24 mouse cellular contexts compared by ENCODE assay signal in the genomic region with DNA sequence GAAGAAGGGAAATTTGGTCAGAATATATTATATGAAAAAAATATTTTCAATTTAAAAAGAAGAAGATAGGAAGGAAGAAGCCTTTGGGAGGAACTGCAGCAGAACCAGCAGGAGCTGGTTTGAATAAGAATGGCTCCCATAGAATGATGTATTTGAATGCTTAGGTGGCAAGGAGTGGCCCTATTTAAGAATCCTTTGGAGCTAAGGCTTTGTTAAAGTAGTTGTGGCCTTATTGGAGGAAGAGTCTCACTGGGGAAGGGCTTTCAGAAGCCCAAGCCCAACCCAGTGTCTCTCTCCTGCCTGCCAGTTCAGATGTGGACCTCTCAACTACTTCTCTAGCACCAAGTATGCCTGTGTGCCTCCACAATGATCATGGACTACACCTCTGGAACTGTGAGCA. TPM values are rescaled to one million over a fixed set of nuclear protein-coding genes. Genes with fewer than 3 reads are reported as not detected.
A peak's percentile ranks its signal among the peaks of the same experiment; 100 is the strongest.
DNase-seq lines count a peak whose midpoint lies in the region; ATAC-seq and TF ChIP-seq lines count a peak whose summit lies in the region.
"Had no signal": no experiment of that assay in that cellular context is flagged by ENCODE, and none has a peak within 500 bp of the region (broad histone marks: within the 10 kb centered on the region; RNA-seq: fewer than 3 reads in every experiment).

No protein-coding gene starts in this region.

- H3K27ac ChIP-seq in layer of hippocampus, adult 2 months = peak overlapping the region; percentile 36; the same call in 1 of the 2 replicates
- H3K27ac ChIP-seq in cerebellum, adult 2 months (ENCODE audit: insufficient read depth, low read length) = no peak overlapping the region
- H3K27ac ChIP-seq in hindbrain, postnatal 0 days = no peak overlapping the region
- H3K27ac ChIP-seq: embryonic facial prominence, embryonic 10.5 days; embryonic facial prominence, embryonic 12.5 days; forebrain, embryonic 13.5 days; forebrain, embryonic 15.5 days had no signal

- no peak overlapping the region for H3K4me2 ChIP-seq in hindbrain, postnatal 0 days (ENCODE audit: low read depth, low read length)
- H3K4me2 ChIP-seq: embryonic facial prominence, embryonic 12.5 days; forebrain, embryonic 13.5 days; forebrain, embryonic 15.5 days had no signal

- no peak for ATAC-seq in hindbrain, postnatal 0 days
- ATAC-seq: forebrain, embryonic 13.5 days; forebrain, embryonic 15.5 days; forebrain, postnatal 0 days had no signal

- no peak overlapping the region for H3K9ac ChIP-seq in hindbrain, postnatal 0 days (replicated peaks; ENCODE audit: low read length)
- H3K9ac ChIP-seq: embryonic facial prominence, embryonic 12.5 days; forebrain, embryonic 13.5 days; forebrain, embryonic 15.5 days; forebrain, postnatal 0 days had no signal

- H3K9me3 ChIP-seq in hindbrain, postnatal 0 days (ENCODE audit: low read length) = no peaks in the 10 kb centered on the region
- H3K9me3 ChIP-seq: embryonic facial prominence, embryonic 10.5 days; embryonic facial prominence, embryonic 12.5 days had no signal

- no peaks in the 10 kb centered on the region for H3K27me3 ChIP-seq in cerebellum, adult 2 months (ENCODE audit: control insufficient read depth, insufficient read depth, low read length)
- H3K27me3 ChIP-seq in hindbrain, postnatal 0 days (ENCODE audit: insufficient read depth, low read length) = no peaks in the 10 kb centered on the region
- H3K27me3 ChIP-seq: embryonic facial prominence, embryonic 12.5 days; forebrain, embryonic 13.5 days; forebrain, embryonic 15.5 days had no signal

- TF ChIP-seq CTCF in layer of hippocampus, adult 2 months (conservative IDR thresholded peaks at IDR 0.05) = no peak
- no peak for TF ChIP-seq CTCF in cerebellum, adult 2 months (IDR thresholded peaks at IDR 0.05; ENCODE audit: borderline replicate concordance, insufficient read depth, low read depth, low read length)
- no peak for TF ChIP-seq CTCF in hindbrain, postnatal 0 days (IDR thresholded peaks at IDR 0.05; ENCODE audit: low read depth)

- no peak for TF ChIP-seq POLR2A in cerebellum, adult 2 months (IDR thresholded peaks at IDR 0.05; ENCODE audit: borderline replicate concordance, insufficient read depth, low read length)

- peaks cover 12% of the 10 kb centered on the region; the same call in 1 of the 2 replicates for H3K36me3 ChIP-seq in hindbrain, postnatal 0 days (ENCODE audit: insufficient read depth, low read length)

- DNase-seq in layer of hippocampus, adult 2 months (ENCODE audit: low spot score in 2 of 2) = no peak
- no peak for DNase-seq in layer of hippocampus, adult 9-11 months
- DNase-seq in ES-CJ7 (ENCODE audit: low read depth, low spot score) = peak; percentile 82
- peak; percentile 78 for DNase-seq in ZHBTc4 (ENCODE audit: low read depth, low spot score)
- no peak for DNase-seq in cerebellum, adult 2 months
- no peak for DNase-seq in hindbrain, postnatal 0 days (ENCODE audit: low spot score)
- DNase-seq: adrenal gland, adult 2 months; adrenal gland, postnatal 10 days; adrenal gland, postnatal 25 days; cerebellum, adult 11 months; cerebellum, adult 18-20 months; cerebellum, adult 9-10 months; cerebellum, postnatal 10 days; cerebellum, postnatal 25 days; forebrain, postnatal 0 days had no signal

- H3K4me1 ChIP-seq in cerebellum, adult 2 months (ENCODE audit: control insufficient read depth, insufficient read depth, low read length) = no peaks in the 10 kb centered on the region
- H3K4me1 ChIP-seq in hindbrain, postnatal 0 days (ENCODE audit: insufficient read depth, low read length) = peaks cover 4% of the 10 kb centered on the region; the same call in 1 of the 2 replicates

- H3K4me3 ChIP-seq in layer of hippocampus, adult 2 months = no peak overlapping the region
- H3K4me3 ChIP-seq in cerebellum, adult 2 months (replicated peaks; ENCODE audit: insufficient read depth, low read depth, low read length) = no peak overlapping the region
- H3K4me3 ChIP-seq in hindbrain, postnatal 0 days (ENCODE audit: low read length) = no peak overlapping the region
- H3K4me3 ChIP-seq: embryonic facial prominence, embryonic 10.5 days; embryonic facial prominence, embryonic 12.5 days; forebrain, embryonic 13.5 days; forebrain, embryonic 15.5 days had no signal

RNA-seq across cellular contexts. Expression of a gene that starts 56.9 kb away (rescaled TPM):
- total RNA-seq in layer of hippocampus, adult 2 months (2021) = not detected
- polyA plus RNA-seq in cerebellum, adult 2 months (2012; rRNA removed) = not detected in 2 replicates
- total RNA-seq in hindbrain, postnatal 0 days (2014; rRNA removed) = not detected in 2 replicates
- 0.31 TPM in 1 of 2 replicates, not detected in the other for polyA plus RNA-seq in hindbrain, postnatal 0 days (2015; fragmentation: Nextera tagmentation; extraction: Ambion mirVana)
- total RNA-seq: adrenal gland, postnatal 10 days; adrenal gland, postnatal 25 days; adrenal gland, postnatal 4 days; forebrain, postnatal 0 days had no signal
- polyA plus RNA-seq: brain, embryonic 14.5 days; cortical plate, adult 2 months; embryonic facial prominence, embryonic 10.5 days; embryonic facial prominence, embryonic 12.5 days; embryonic facial prominence, embryonic 14.5 days; forebrain, embryonic 11.5 days; forebrain, embryonic 13.5 days; forebrain, embryonic 15.5 days had no signal

Comparison
In these comparisons a context has a peak if more than half of its experiments do, and no peak if none do; other contexts are left out.
1. DNase-seq: peak in ES-CJ7 (single experiment) and ZHBTc4 (single experiment); none in layer of hippocampus, adult 2 months (0 of 2), layer of hippocampus, adult 9-11 months (single experiment), cerebellum, adult 2 months (0 of 2) and hindbrain, postnatal 0 days (single experiment).